Mouse (Mus musculus): ENCODE results near the gene Kncn.

The Kncn gene

GRCm38 (mm10) chr4:115938276-115939160 lies 54.3 kb downstream of the Kncn start:
- no peak for DNase-seq

Data from right cerebral cortex, adult 18-20 months (tissue).